Mouse (Mus musculus) T-helper 17 cell (primary cell): ENCODE data around the gene C530025M09Rik.

Experiments used
- in situ Hi-C, 2 experiments: fragments of 300-600 bp; cut with MboI, MseI; formaldehyde crosslinking; loops; 1 replicate in 1 of 2; 2 replicates in 1 of 2; pipeline ENCODE4 v1.15.1; 2025; ENCODE audit warnings: high pct_unique_total_duplicates in 2 of 2

C530025M09Rik gene

GRCm38 (mm10) chr2:149830536-149831458, at the start of gene C530025M09Rik:
Gene C530025M09Rik, minus strand, starts transcription at chr2:149831213.
- in situ Hi-C loops = no loop called here

GRCm38 (mm10) chr2:149877954-149878353, 46.9 kb upstream of the C530025M09Rik start:
- in situ Hi-C loops = loop anchor here in 1 of 2 experiments (10.0 kb wide), 1 partner anchor 837 kb away; no protein-coding TSS in a partner anchor

- in situ Hi-C loops = loop anchor here in 1 of 2 experiments (10.0 kb wide), 1 partner anchor 841 kb away; no protein-coding TSS in a partner anchor
Measured at GRCm38 (mm10) chr2:149873346-149873745, 42.3 kb upstream of the C530025M09Rik start.

GRCm38 (mm10) chr2:149872496-149872895, 41.5 kb upstream of the C530025M09Rik start:
- in situ Hi-C loops = loop anchor here in 1 of 2 experiments (10.0 kb wide), 1 partner anchor 842 kb away; no protein-coding TSS in a partner anchor

GRCm38 (mm10) chr2:149870496-149870895, 39.5 kb upstream of the C530025M09Rik start:
- in situ Hi-C loops = loop anchor here in 1 of 2 experiments (10.0 kb wide), 1 partner anchor 844 kb away; no protein-coding TSS in a partner anchor

- in situ Hi-C loops = no loop called here
Measured at GRCm38 (mm10) chr2:149865914-149866435, 35.0 kb upstream of the C530025M09Rik start.

GRCm38 (mm10) chr2:149861002-149861401, 30.0 kb upstream of the C530025M09Rik start:
- in situ Hi-C loops = no loop called here

GRCm38 (mm10) chr2:149848778-149849177, 17.8 kb upstream of the C530025M09Rik start:
- in situ Hi-C loops = no loop called here

GRCm38 (mm10) chr2:149844575-149844974, 13.6 kb upstream of the C530025M09Rik start:
- in situ Hi-C loops = loop anchor here in 1 of 2 experiments (5.0 kb wide), 1 partner anchor 778 kb away; no protein-coding TSS in a partner anchor

- in situ Hi-C loops = loop anchor here in 1 of 2 experiments (5.0 kb wide), 1 partner anchor 783 kb away; no protein-coding TSS in a partner anchor
Measured at GRCm38 (mm10) chr2:149839666-149840065, 8.7 kb upstream of the C530025M09Rik start.

- in situ Hi-C loops = no loop called here
Measured at GRCm38 (mm10) chr2:149836471-149837135, 5.6 kb upstream of the C530025M09Rik start.

GRCm38 (mm10) chr2:149835091-149835490, 4.1 kb upstream of the C530025M09Rik start:
- in situ Hi-C loops = no loop called here

GRCm38 (mm10) chr2:149832301-149832700, 1.3 kb upstream of the C530025M09Rik start:
- in situ Hi-C loops = no loop called here

- in situ Hi-C loops = no loop called here
Measured at GRCm38 (mm10) chr2:149831459-149832245, 639 bp upstream of the C530025M09Rik start.

GRCm38 (mm10) chr2:149829955-149830535, 968 bp downstream of the C530025M09Rik start:
- in situ Hi-C loops = loop anchor here in 1 of 2 experiments (10.0 kb wide), 2 partner anchors 265 to 1855 kb away; no protein-coding TSS in a partner anchor

GRCm38 (mm10) chr2:149828911-149829310, 2.1 kb downstream of the C530025M09Rik start, which contains the start of gene Syndig1:
Gene Syndig1, plus strand, starts transcription at chr2:149829211.
- in situ Hi-C loops = loop anchor here in 1 of 2 experiments (10.0 kb wide), 2 partner anchors 266 to 1856 kb away; no protein-coding TSS in a partner anchor

GRCm38 (mm10) chr2:149820201-149820600, 10.8 kb downstream of the C530025M09Rik start:
- in situ Hi-C loops = loop anchor here in 1 of 2 experiments (10.0 kb wide), 2 partner anchors 275 to 1865 kb away; no protein-coding TSS in a partner anchor

GRCm38 (mm10) chr2:149819751-149820150, 11.3 kb downstream of the C530025M09Rik start:
- in situ Hi-C loops = loop anchor here in 1 of 2 experiments (10.0 kb wide), 2 partner anchors 275 to 1865 kb away; no protein-coding TSS in a partner anchor

- in situ Hi-C loops = no loop called here
Measured at GRCm38 (mm10) chr2:149818395-149818794, 12.6 kb downstream of the C530025M09Rik start.

- in situ Hi-C loops = no loop called here
Measured at GRCm38 (mm10) chr2:149812899-149813298, 18.1 kb downstream of the C530025M09Rik start.
